Mouse (Mus musculus) cerebellum, adult 2 months (tissue): ENCODE data around the gene Cdc42se2. TPM values are rescaled to one million over a fixed set of nuclear protein-coding genes. Genes with fewer than 3 reads are reported as not detected.

Experiments used
- DNase-seq, 2 experiments: peaks; one replicate each; pipeline ENCODE4 v3.0.0; 2021
- H3K27ac ChIP-seq: fragments of 200-500 bp; 2 replicates; pipeline ENCODE4 v1.5.1; 2012; ENCODE audit warnings: low read length, control low read depth, inconsistent platforms; ENCODE audit not compliant: insufficient read depth
- H3K27me3 ChIP-seq: fragments of 200-500 bp; 2 replicates; pipeline ENCODE4 v1.6.1; 2012; ENCODE audit warnings: inconsistent platforms, mild to moderate bottlenecking, low read length, moderate library complexity; ENCODE audit not compliant: control insufficient read depth, insufficient read depth
- H3K4me1 ChIP-seq: fragments of 200-500 bp; 2 replicates; pipeline ENCODE4 v1.6.1; 2011; ENCODE audit warnings: low read length; ENCODE audit not compliant: control insufficient read depth, insufficient read depth
- H3K4me3 ChIP-seq: fragments of 200-500 bp; replicated peaks from 2 replicates; pipeline ENCODE3; 2011; ENCODE audit warnings: mild to moderate bottlenecking, low read depth, low read length, control low read depth; ENCODE audit not compliant: insufficient read depth
- CTCF ChIP-seq: fragments of 200-500 bp; IDR thresholded peaks from 2 replicates; pipeline ENCODE4 v1.5.1; 2011; ENCODE audit warnings: low read depth, mild to moderate bottlenecking, control low read depth, low read length, moderate library complexity, borderline replicate concordance; ENCODE audit not compliant: insufficient read depth
- POLR2A ChIP-seq: fragments of 200-500 bp; IDR thresholded peaks from 2 replicates; pipeline ENCODE4 v1.6.1; 2011; ENCODE audit warnings: low read length, control low read depth, borderline replicate concordance; ENCODE audit not compliant: insufficient read depth
- WGBS: fragments of 180-500 bp; shearing (Covaris S2); methylation state at CpG from one replicate; pipeline ENCODE4 v1.1.7; 2018; 5-methylcytosine and 5-hydroxymethylcytosine counted together
- polyA plus RNA-seq: library from polyadenylated mRNA; depleted of rRNA; stranded (reverse); fragments of >200 nt; gene quantifications from 2 replicates; pipeline ENCODE4 v1.2.3, GENCODE M21; 2012

Gene Cdc42se2
- polyA plus RNA-seq, 1 experiment = 61.5 TPM

GRCm38 (mm10) chr11:54806891-54807290, 19.4 kb upstream of the Cdc42se2 start:
- WGBS = 97% methylated on average over 28 of the region's 28 CpGs
- Histone ChIP-seq H3K27ac (no peak overlapping the region), H3K4me3 (no peak overlapping the region), H3K27me3 (no peaks in the 10 kb centered on the region), H3K4me1 (no peaks in the 10 kb centered on the region)
- TF ChIP-seq POLR2A (no peak), CTCF (no peak)
- DNase-seq = no peak

GRCm38 (mm10) chr11:54805196-54805595, 17.7 kb upstream of the Cdc42se2 start:
- TF ChIP-seq CTCF (no peak), POLR2A (no peak)
- no peak overlapping the region for H3K27ac ChIP-seq
- H3K4me1 ChIP-seq = no peaks in the 10 kb centered on the region
- DNase-seq = no peak
- WGBS = 57% methylated on average over 4 of the region's 4 CpGs
- H3K27me3 ChIP-seq = no peaks in the 10 kb centered on the region
- H3K4me3 ChIP-seq = no peak overlapping the region

- DNase-seq = no peak
- Histone ChIP-seq H3K4me1 (no peaks in the 10 kb centered on the region), H3K27ac (no peak overlapping the region), H3K4me3 (no peak overlapping the region), H3K27me3 (no peaks in the 10 kb centered on the region)
- TF ChIP-seq CTCF (no peak), POLR2A (no peak)
- WGBS = 88% methylated on average over 6 of the region's 6 CpGs
Observed at GRCm38 (mm10) chr11:54802621-54803020, 15.1 kb upstream of the Cdc42se2 start.

- Histone ChIP-seq H3K27me3 (no peaks in the 10 kb centered on the region), H3K4me1 (no peaks in the 10 kb centered on the region), H3K27ac (no peak overlapping the region), H3K4me3 (no peak overlapping the region)
- WGBS = 80% methylated on average over 6 of the region's 6 CpGs
- TF ChIP-seq POLR2A (no peak), CTCF (no peak)
- DNase-seq = no peak
Observed at GRCm38 (mm10) chr11:54801791-54802558, 14.5 kb upstream of the Cdc42se2 start.

GRCm38 (mm10) chr11:54796551-54796950, 9.1 kb upstream of the Cdc42se2 start:
- 67% methylated on average over 11 of the region's 11 CpGs for WGBS
- DNase-seq = no peak

GRCm38 (mm10) chr11:54794678-54795077, 7.2 kb upstream of the Cdc42se2 start:
- DNase-seq = no peak
- 83% methylated on average over 3 of the region's 3 CpGs for WGBS
- TF ChIP-seq POLR2A (no peak), CTCF (no peak)
- no peak overlapping the region for H3K4me3 ChIP-seq
- H3K27me3 ChIP-seq = no peaks in the 10 kb centered on the region
- no peak overlapping the region for H3K27ac ChIP-seq
- H3K4me1 ChIP-seq = no peaks in the 10 kb centered on the region

More at GRCm38 (mm10) chr11:54796551-54796950, 9.1 kb upstream of the Cdc42se2 start:
- Histone ChIP-seq H3K4me3 (no peak overlapping the region), H3K4me1 (no peaks in the 10 kb centered on the region), H3K27me3 (no peaks in the 10 kb centered on the region), H3K27ac (no peak overlapping the region)
- no peak for TF ChIP-seq POLR2A
- TF ChIP-seq CTCF = no peak

DNA sequence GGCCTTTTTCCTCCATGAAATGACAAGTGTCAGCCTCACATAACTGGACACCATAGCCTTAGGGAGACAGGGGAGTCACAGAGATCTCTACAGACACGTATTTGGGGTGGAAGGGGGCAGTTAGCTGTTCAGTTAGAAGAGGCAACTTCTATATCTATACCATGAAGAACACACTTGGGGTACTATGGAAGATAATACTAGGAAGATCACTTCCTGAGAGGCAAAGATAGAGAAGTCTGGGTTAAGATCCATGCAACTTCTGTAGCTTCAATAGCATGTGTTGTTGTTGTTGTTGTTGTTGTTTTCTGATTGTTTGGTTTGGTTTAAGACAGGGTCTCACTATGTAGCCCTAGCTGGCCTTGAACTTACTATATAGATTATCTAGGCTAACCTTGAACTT, 5.7 kb upstream of the Cdc42se2 start:
- no peak for DNase-seq
- H3K27me3 ChIP-seq = no peaks in the 10 kb centered on the region
- TF ChIP-seq CTCF (no peak), POLR2A (no peak)
- no peak overlapping the region for H3K27ac ChIP-seq
- no peaks in the 10 kb centered on the region for H3K4me1 ChIP-seq
- 80% methylated on average over 1 of the region's 1 CpGs for WGBS
- no peak overlapping the region for H3K4me3 ChIP-seq

DNA sequence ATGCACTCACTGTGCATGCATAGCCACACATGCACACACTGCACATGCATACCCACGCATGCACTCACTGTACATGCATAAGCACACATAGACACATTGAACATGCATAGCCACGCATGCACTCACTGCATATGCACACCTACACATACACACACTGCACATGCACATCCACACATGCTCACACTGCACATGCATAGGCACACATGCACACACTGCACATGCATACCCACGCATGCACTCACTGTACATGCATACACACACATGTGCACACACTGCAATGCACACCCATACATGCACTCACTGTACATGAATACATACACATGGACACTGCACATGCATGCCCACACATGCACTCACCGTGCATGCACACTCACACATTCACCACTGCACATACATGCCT, 4.0 kb upstream of the Cdc42se2 start:
- Histone ChIP-seq H3K27me3 (no peaks in the 10 kb centered on the region), H3K4me1 (no peaks in the 10 kb centered on the region), H3K4me3 (no peak overlapping the region), H3K27ac (no peak overlapping the region)
- TF ChIP-seq POLR2A (no peak), CTCF (no peak)
- no peak for DNase-seq
- 94% methylated on average over 4 of the region's 4 CpGs for WGBS
